Mouse (Mus musculus) heart, embryonic 13.5 days (tissue): ENCODE measurements around the gene 2510039O18Rik. TPM values are rescaled to one million over a fixed set of nuclear protein-coding genes. Genes with fewer than 3 reads are reported as not detected.

ENCODE experiments used
- ATAC-seq: fragments of 200-750 bp; cut with Nextera tagmentation; 2 replicates; pipeline ENCODE4 v1.8.0; 2017; ENCODE audit warnings: moderate TSS enrichment; ENCODE audit not compliant: insufficient number of reproducible peaks, low FRiP score, low TSS enrichment; ENCODE audit errors: extremely low read depth
- H3K27ac ChIP-seq: fragments of 300-500 bp; sonication (generic); replicated peaks from 2 replicates; pipeline ENCODE4 v1.5.1; 2015; ENCODE audit warnings: moderate library complexity, mild to moderate bottlenecking, inconsistent platforms
- H3K27me3 ChIP-seq: fragments of 300-500 bp; sonication (generic); replicated peaks from 2 replicates; pipeline ENCODE4 v1.6.1; 2015; ENCODE audit warnings: mild to moderate bottlenecking, inconsistent platforms
- H3K36me3 ChIP-seq: fragments of 300-500 bp; sonication (generic); 2 replicates; pipeline ENCODE4 v1.6.1; 2015; ENCODE audit warnings: mild to moderate bottlenecking, inconsistent platforms
- H3K4me1 ChIP-seq: fragments of 300-500 bp; sonication (generic); 2 replicates; pipeline ENCODE4 v1.6.1; 2015; ENCODE audit warnings: inconsistent platforms
- H3K4me2 ChIP-seq: fragments of 300-500 bp; sonication (generic); 2 replicates; pipeline ENCODE4 v1.6.1; 2015; ENCODE audit warnings: inconsistent platforms, mild to moderate bottlenecking, moderate library complexity
- H3K4me3 ChIP-seq: fragments of 300-500 bp; sonication (generic); 2 replicates; pipeline ENCODE4 v1.5.1; 2015; ENCODE audit warnings: moderate library complexity, mild to moderate bottlenecking, inconsistent platforms
- H3K9ac ChIP-seq: fragments of 300-500 bp; sonication (generic); 2 replicates; pipeline ENCODE4 v1.6.1; 2015; ENCODE audit warnings: inconsistent platforms, mild to moderate bottlenecking, moderate library complexity
- H3K9me3 ChIP-seq: fragments of 300-500 bp; sonication (generic); 2 replicates; pipeline ENCODE4 v1.6.1; 2016; ENCODE audit warnings: inconsistent platforms
- WGBS: fragments of 180-500 bp; shearing (Covaris S2); methylation state at CpG from one replicate; pipeline ENCODE4 v1.1.7; 2015; ENCODE audit warnings: mixed read lengths; 5-methylcytosine and 5-hydroxymethylcytosine counted together
- polyA plus RNA-seq: library from polyadenylated mRNA; unstranded; fragments of >200 nt; fragmentation: Nextera tagmentation; extraction: Ambion mirVana; gene quantifications from 2 replicates; pipeline ENCODE4 v1.2.1, GENCODE M21; 2015

2510039O18Rik gene
- polyA plus RNA-seq, 1 experiment from 2014 or later = 12.4 TPM

DNA sequence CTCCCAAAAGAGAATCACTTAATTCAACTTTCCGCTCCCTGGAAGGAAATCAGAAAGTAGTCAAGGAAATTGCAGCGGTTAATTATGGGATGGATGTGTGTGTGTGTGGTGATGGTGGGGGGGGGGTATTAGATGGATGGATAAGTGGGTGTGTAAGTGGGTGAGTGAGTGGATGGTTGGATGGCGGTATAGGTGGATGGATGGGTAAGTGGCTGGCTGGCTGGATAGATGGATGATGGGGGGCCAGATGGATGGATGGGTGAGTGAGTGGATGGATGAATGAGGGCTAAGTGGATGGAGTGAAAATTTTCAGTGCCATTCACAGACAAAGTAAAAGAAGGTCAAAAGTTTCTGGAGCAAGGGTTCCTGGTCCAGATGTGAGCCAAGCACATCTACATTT is 3.7 kb upstream of the 2510039O18Rik start:
- Histone ChIP-seq H3K9ac (peak overlapping the region; percentile 90), H3K36me3 (no peaks in the 10 kb centered on the region), H3K4me3 (peak overlapping the region; percentile 79), H3K4me2 (peak overlapping the region; percentile 85), H3K4me1 (peaks cover 66% of the 10 kb centered on the region), H3K27me3 (no peaks in the 10 kb centered on the region), H3K27ac (peak overlapping the region; percentile 77; the same call in 1 of the 2 replicates), H3K9me3 (no peaks in the 10 kb centered on the region)
- ATAC-seq = no peak
- WGBS = 46% methylated on average over 3 of the region's 3 CpGs

DNA sequence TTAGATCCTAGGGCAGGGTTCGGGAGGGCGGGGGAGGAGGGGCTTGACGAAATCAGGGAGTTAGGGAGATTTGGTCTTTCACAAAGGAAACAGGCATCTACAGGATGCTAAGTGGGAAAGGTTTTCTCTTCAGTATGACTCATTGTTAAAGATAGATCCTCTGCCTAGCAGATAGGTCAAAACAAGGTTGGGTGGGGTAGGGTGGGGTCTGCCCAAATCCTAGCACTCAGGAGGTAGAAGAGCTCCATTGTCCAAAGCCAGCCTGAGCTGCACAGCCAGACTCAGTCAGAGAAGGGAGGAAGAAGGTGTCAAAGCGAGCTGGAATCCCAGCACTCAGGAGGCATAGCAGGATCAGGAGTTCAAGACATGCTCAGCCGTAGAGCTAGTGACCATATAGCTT is 3.2 kb upstream of the 2510039O18Rik start:
- peak overlapping the region; percentile 85; the same call in 1 of the 2 replicates for H3K4me2 ChIP-seq
- H3K9ac ChIP-seq = no peak overlapping the region
- H3K36me3 ChIP-seq = no peaks in the 10 kb centered on the region
- ATAC-seq = no peak
- 41% methylated on average over 5 of the region's 5 CpGs for WGBS
- H3K9me3 ChIP-seq = no peaks in the 10 kb centered on the region
- H3K4me3 ChIP-seq = no peak overlapping the region
- no peak overlapping the region; the same call in 1 of the 2 replicates for H3K27ac ChIP-seq
- H3K4me1 ChIP-seq = peaks cover 71% of the 10 kb centered on the region
- no peaks in the 10 kb centered on the region for H3K27me3 ChIP-seq

DNA sequence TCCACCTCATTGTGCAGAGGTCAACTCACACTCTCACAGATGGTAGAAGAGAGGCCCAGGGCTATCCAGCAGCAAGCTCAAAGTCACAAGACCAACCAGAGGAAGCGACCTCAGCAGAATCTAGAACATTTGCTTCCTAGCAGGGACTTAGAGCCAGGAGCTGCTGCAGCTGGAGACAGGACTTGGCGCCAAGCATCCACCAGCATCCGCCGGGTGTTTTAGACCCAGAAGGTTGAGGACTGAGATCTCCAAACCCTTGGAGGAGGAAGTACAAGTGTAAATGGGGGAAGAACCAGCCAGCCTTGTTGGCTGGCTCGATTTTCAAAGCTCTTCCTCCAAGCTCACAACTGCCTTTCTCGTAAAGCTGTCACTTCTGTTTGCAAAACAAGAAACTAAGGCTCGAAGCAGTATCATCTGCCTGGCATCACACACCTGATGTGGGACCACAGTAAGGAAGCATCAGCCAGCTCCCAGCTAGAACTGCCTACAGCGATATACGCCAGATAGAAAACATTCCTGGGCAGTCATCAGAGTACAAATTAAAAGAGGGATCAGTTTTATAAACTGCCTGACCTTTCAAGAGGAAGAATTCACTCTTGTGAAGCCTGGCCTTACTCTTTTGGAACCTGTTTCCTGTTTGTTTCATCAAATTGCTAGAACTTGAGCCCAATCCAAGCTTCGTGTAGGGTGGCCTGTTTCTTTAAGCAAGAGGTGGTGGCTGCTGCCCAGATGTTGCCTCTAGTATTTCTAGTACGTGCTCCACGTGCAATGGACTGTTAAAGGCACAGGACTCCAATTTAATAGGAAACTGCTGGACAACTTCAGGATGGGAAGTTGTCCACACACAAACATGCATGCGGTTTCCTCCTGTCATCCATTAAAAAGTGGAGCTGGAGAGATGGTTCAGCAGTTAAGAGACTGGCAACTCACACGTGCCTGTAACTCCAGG is 2.3 kb upstream of the 2510039O18Rik start:
- H3K4me2 ChIP-seq = no peak overlapping the region
- 0 out of 2 replicates have a peak overlapping the region, but pooled peaks have one; percentile 1 for H3K9ac ChIP-seq
- 57% methylated on average over 14 of the region's 14 CpGs for WGBS
- ATAC-seq = no peak
- no peak overlapping the region for H3K4me3 ChIP-seq
- no peaks in the 10 kb centered on the region for H3K9me3 ChIP-seq
- H3K27ac ChIP-seq = peak overlapping the region; percentile 21
- H3K4me1 ChIP-seq = peaks cover 75% of the 10 kb centered on the region
- H3K27me3 ChIP-seq = no peaks in the 10 kb centered on the region
- peaks cover 9% of the 10 kb centered on the region for H3K36me3 ChIP-seq

DNA sequence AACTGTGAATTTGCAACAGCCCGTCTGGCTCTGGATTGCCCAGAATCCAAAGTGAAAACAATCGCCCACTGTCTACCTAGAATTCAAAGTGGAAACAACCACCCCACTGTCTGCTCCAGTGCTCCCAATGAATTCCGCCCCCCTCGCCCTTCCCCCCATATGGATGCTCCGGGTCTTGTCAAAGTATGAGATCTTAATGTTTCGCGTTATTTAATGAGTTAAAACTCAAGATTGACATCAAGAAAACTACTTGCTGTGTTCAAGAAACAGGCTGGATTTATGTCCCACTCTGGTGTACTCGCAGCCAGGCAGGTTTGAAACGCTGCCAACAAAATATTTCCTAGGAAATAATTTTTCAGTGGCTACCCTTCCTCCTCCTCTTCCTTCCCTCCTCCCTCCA is 584 bp upstream of the 2510039O18Rik start:
- peak overlapping the region; percentile 99 for H3K4me2 ChIP-seq
- H3K9me3 ChIP-seq = no peaks in the 10 kb centered on the region
- peak overlapping the region; percentile 82; the same call in 1 of the 2 replicates for H3K4me3 ChIP-seq
- no peaks in the 10 kb centered on the region for H3K27me3 ChIP-seq
- H3K36me3 ChIP-seq = peaks cover 26% of the 10 kb centered on the region
- 0 out of 2 replicates have a peak overlapping the region, but pooled peaks have one; percentile 28 for H3K9ac ChIP-seq
- H3K4me1 ChIP-seq = peaks cover 60% of the 10 kb centered on the region
- 52% methylated on average over 9 of the region's 9 CpGs for WGBS
- no peak for ATAC-seq
- H3K27ac ChIP-seq = peak overlapping the region; percentile 84

DNA sequence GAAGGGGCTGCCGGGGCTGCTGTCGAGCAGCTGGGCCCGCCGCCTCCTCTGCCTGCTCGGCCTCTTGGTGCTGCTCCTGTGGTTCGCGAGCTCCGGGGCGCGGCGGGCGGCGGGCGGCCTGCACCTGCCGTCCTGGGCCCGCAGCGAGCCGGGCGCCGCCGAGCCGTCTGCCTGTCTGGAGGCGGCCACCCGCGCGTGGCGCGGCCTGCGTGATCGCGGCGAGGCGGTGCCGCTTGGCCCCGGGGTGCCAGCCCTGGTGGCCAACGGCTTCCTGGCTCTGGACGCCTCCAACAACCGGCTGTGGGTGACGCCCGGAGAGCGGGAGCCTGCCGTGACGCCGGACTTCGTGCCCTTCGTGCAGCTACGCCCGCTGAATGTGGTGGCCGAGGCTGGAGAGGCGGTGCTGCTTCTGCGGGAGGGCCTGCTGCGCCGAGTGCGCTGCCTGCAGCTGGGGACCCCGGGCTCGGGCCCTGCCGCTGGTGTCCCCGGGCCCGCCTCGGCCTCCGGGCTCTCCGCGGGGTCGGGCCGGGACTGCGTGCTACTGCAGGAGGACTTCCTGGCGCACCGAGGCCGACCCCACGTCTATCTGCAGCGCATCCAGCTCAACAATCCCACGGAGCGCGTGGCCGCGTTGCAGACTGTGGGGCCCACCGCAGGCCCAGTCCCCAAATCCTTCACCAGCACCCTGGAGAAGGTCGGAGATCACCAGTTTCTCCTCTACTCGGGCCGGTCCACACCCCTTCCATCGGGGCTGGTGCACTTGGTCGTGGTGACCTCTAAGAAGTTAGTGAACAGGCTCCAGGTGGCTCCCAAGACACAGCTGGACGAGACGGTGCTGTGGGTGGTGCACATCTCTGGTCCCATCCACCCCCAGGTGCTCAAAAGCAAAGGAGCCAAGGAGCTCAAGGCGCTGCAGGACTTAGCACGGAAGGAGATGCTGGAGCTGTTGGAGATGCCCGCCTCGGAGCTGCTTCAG is 638 bp downstream of the 2510039O18Rik start:
- Histone ChIP-seq H3K4me2 (peak overlapping the region; percentile 99), H3K36me3 (peaks cover 38% of the 10 kb centered on the region), H3K9ac (peak overlapping the region; percentile 93), H3K4me3 (peak overlapping the region; percentile 82), H3K27ac (peak overlapping the region; percentile 64), H3K9me3 (no peaks in the 10 kb centered on the region), H3K27me3 (no peaks in the 10 kb centered on the region), H3K4me1 (peaks cover 51% of the 10 kb centered on the region)
- 6% methylated on average over 88 of the region's 88 CpGs for WGBS
- peak; percentile 51; the same call in 1 of the 2 replicates for ATAC-seq

DNA sequence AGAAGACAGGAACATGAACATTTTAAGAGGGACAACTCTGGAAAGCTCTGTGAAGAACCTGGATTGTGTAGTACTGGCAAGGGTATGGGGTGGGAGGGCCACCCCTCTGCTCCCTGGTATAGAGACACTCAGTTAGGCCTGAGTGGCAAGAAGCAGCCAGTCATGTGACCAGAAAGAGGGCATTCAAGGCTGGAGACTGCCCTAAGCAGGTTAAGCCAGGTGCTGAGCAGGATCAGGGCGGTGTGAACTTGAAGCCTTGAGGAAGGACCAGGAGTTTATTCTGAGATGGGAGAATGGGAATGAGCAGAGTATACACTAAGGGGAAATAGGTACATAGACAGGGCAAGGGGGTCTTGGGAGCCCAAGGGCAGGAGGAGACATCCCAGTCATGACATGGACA is 2.3 kb downstream of the 2510039O18Rik start:
- H3K27me3 ChIP-seq = no peaks in the 10 kb centered on the region
- peaks cover 42% of the 10 kb centered on the region for H3K4me1 ChIP-seq
- no peak overlapping the region for H3K27ac ChIP-seq
- WGBS = 96% methylated on average over 1 of the region's 1 CpGs
- peak overlapping the region; percentile 82; the same call in 1 of the 2 replicates for H3K4me3 ChIP-seq
- ATAC-seq = no peak
- peak overlapping the region; percentile 93; the same call in 1 of the 2 replicates for H3K9ac ChIP-seq
- peak overlapping the region; percentile 99 for H3K4me2 ChIP-seq
- peaks cover 55% of the 10 kb centered on the region for H3K36me3 ChIP-seq
- no peaks in the 10 kb centered on the region for H3K9me3 ChIP-seq

DNA sequence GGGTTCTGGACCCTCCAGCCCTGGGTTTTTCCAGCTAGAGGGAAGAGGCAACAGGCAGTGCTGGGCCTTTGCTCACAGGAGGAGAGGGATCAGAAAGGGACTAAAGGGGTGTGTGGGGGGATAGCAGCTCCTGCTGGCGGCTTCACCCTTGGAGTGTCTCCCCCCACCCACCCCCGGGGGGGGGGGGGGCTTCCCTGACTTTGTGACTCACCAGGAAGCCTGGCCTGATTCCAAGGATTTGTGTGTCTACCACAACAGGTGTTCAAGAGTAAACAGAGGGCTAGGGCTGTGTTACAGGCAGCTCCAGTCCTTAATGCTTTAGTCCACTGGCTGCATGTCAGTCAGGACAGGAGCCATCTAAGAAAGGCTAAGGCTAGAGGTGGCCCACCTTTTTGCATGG is 6.8 kb downstream of the 2510039O18Rik start:
- H3K36me3 ChIP-seq = peaks cover 73% of the 10 kb centered on the region
- H3K27me3 ChIP-seq = no peaks in the 10 kb centered on the region
- ATAC-seq = no peak
- no peak overlapping the region for H3K4me2 ChIP-seq
- no peak overlapping the region for H3K27ac ChIP-seq
- no peaks in the 10 kb centered on the region for H3K9me3 ChIP-seq
- no peak overlapping the region for H3K9ac ChIP-seq
- H3K4me3 ChIP-seq = no peak overlapping the region
- H3K4me1 ChIP-seq = peaks cover 12% of the 10 kb centered on the region
- 38% methylated on average over 2 of the region's 2 CpGs for WGBS

DNA sequence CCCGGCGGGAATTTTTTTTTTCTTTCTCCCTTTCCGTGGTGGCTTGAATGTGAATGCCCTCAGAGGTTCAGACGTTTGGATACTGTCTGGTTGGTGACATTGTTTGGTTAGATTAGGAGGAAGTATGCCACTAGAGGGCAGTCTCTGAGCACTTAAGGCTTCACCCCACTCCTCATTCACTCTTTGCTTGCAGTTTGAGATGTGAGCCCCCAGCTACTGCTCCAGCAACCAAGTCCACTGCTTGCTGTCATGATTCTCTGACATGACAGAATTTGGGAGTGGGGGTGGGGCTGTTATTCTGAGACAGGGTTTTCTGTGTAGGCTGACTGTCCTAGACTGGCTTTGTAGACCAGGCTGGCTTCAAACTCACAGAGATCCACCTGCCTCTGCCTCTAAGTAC is 12.9 kb downstream of the 2510039O18Rik start:
- WGBS = 5% methylated on average over 4 of the region's 4 CpGs
- Histone ChIP-seq H3K9ac (no peak overlapping the region), H3K27ac (no peak overlapping the region), H3K4me3 (no peak overlapping the region), H3K36me3 (peaks cover 14% of the 10 kb centered on the region), H3K4me1 (no peaks in the 10 kb centered on the region), H3K9me3 (no peaks in the 10 kb centered on the region), H3K27me3 (peaks cover 11% of the 10 kb centered on the region), H3K4me2 (no peak overlapping the region)
- ATAC-seq = no peak

DNA sequence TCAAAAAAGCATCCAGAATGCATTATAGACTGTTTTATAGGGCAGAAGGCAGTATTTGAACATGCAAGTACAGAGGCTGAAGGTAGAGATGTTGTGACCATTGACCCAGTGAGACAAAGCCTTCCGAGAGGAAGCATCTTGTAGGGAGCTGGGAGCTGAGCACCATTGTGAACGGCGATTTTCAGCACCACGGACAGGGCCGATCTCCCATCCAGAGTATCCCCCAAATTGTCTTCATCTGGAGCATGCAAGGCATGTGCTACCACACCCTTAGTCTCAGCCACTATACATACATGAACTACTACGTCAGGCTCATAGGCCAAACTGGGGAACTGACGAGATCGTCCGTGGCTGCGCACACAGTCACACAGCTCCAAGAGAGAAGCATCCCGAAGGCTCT is 16.4 kb downstream of the 2510039O18Rik start:
- no peak overlapping the region for H3K9ac ChIP-seq
- no peak for ATAC-seq
- H3K36me3 ChIP-seq = no peaks in the 10 kb centered on the region
- H3K4me3 ChIP-seq = no peak overlapping the region
- WGBS = 39% methylated on average over 11 of the region's 11 CpGs
- H3K27ac ChIP-seq = no peak overlapping the region
- no peaks in the 10 kb centered on the region for H3K9me3 ChIP-seq
- H3K4me1 ChIP-seq = peaks cover 10% of the 10 kb centered on the region
- peaks cover 28% of the 10 kb centered on the region for H3K27me3 ChIP-seq
- H3K4me2 ChIP-seq = no peak overlapping the region

DNA sequence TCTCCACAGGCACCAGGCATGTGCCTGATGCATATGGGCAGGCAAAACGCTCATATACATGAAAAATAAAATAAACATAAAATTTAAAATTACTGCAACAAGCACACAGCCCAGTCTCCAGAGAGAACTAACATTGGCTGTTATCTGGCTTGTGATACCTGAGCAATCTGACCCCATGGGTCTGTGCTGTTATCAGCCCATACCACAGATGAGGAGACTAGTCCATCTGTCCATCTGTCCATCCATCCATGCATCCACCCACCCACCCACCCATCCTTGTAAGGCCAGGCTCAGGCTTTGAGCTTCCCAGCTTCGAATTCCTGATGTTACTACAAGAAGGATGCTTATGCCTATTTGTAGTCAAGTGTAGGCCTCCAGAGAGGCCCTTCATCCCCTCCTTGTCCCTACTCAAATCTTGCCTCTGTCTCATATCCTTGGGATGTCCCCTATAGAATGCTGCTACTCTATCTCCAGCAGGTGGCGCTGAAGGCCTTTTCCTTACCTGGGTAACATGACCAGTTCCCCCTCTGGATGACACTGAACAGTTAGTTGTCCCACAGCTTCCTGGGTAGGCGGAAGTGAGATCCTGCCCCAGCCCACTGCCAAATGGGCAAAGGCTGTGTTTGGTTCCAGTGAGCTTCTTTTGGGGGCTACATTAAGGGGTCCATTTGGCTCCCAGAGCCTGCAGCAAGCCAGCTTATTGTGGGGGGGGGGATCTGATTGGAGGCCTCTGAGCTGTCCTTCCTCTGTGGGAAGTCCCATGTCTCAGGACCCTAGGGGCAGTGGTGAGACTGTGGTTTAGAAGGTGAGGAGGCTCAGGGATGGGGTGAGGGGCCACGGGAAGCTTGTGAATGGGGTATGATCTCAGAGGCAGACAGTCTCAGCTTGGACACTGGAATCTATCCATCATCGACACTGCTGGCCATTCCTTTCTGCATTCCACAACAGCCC is 19.5 kb downstream of the 2510039O18Rik start:
- Histone ChIP-seq H3K27ac (no peak overlapping the region), H3K9me3 (no peaks in the 10 kb centered on the region), H3K27me3 (peaks cover 46% of the 10 kb centered on the region), H3K36me3 (no peaks in the 10 kb centered on the region), H3K4me1 (peaks cover 33% of the 10 kb centered on the region), H3K9ac (no peak overlapping the region), H3K4me3 (no peak overlapping the region), H3K4me2 (no peak overlapping the region)
- ATAC-seq = no peak
- WGBS = 25% methylated on average over 6 of the region's 6 CpGs
